Mouse (Mus musculus) gastrocnemius, adult 18-20 months (tissue): ENCODE measurements around the gene Hpse. TPM values are rescaled to one million over a fixed set of nuclear protein-coding genes. Genes with fewer than 3 reads are reported as not detected.

Source experiments
- DNase-seq: peaks from one replicate; pipeline ENCODE4 v3.0.0; 2021; ENCODE audit warnings: low spot score
- total RNA-seq, 2 experiments: library from RNA; stranded (reverse); gene quantifications; 2 replicates each; pipeline ENCODE4 v1.2.3; 2021

Hpse gene
- total RNA-seq, 2 experiments from 2014 or later = 0.39 to 0.57 TPM

DNA sequence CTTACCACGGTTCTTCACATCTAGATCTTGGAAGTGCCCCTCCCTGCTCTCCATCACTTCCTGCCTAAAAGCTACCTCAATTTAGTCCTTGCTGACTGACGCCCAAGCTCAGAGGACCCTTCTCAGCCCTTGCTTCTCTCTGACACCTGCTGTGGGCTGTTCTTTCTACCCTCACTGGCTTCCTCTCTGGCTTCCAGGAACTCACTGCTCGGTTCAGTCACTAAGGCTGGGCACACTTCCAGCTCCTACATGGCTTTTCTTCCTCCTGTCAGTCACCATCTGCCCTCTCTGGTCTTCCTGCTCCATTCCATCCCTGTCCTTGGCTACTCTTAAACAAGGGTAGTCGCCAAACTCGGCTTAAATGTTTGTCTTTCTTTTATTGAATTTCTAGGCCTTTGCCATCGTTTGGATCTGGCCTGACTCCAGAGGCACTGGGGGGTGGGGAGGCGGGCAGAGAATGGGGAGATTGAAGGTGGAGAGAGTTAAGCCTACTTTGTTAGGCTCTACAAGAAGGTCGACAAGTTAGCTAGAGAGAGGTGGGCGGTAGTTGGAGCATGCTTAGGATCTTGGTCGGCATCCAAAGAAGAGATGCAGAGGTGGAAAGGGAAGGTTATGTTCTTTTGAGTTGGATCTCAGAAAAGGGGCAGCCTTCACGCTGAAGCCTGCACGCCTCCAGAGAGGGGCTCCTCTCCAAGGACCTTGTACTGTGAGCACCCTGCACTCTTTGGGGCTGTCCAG, 76.1 kb downstream of the Hpse start:
- DNase-seq = no peak

DNA sequence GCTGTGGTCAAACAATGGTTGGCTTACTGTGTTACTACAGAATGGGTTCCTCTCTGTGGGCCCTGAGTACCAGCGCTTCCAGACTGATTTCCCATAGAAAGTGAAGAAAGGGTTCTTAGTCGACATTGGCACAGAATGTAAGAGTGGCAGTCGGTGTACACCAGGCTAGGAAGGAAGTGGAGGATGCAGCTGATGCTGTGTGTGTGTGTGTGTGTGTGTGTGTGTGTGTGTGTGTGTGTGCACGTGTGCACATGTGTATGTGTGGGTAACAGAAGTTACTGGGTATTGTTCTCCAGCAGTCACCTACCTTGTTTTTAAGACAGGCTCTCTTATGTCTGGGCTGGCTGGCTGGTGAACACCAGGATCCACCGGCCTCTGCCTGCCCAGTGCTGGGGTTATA, 77.2 kb downstream of the Hpse start:
- DNase-seq = no peak

DNA sequence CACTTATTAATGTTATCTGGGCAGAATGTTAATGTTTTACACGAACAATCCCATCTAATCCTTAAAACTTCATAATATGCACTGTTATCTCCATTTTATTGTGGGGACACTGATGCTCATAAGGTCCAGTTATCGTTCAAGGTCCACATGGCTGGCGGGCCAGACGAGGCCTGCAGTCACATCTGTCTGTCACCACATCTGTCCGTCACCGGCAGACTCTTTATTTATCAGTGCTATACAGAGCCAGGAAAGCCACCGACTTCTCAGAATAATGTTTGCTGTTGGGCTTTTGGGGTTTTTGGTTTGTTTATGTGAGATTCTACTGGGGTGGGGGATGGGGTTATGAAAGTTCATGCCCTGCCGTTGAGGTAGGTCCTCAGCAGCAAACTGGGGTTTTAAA, 81.0 kb downstream of the Hpse start:
- no peak for DNase-seq

DNA sequence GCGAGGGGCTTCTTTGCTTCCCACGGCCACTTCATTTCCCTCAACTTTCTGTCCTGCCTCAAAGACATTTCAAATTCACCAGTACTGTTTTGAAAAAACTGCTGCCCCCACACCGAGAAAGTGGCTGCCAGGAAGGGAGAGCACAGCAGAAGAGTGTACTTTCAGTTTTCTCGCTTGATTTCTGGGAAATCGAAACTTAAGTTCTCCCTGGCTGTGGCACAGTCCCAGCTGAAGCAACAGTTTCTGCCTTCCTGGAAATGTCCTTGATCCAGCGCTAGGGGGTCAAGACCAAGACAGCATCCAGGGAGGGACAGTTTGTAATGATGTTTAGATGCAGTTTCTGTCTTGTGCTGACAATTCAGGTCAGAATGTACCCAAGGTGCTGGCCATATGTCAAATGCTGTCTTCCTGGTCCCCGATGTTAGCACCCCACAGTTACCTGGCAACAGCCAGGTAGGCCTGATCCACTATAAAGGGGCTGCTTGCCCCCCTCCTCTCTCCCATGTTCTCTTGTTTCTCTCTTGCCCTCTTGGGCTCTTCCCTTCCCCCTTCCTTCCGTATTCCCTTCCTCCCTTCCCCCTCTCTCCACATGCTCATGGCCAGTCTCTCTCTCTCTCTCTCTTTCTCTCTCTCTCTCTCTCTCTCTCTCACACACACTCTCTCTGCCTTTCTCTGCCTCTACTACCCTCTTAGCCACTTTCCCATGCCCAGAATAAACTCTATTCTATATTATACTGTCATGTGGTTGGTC, 82.5 kb downstream of the Hpse start:
- peak; percentile 42 for DNase-seq

DNA sequence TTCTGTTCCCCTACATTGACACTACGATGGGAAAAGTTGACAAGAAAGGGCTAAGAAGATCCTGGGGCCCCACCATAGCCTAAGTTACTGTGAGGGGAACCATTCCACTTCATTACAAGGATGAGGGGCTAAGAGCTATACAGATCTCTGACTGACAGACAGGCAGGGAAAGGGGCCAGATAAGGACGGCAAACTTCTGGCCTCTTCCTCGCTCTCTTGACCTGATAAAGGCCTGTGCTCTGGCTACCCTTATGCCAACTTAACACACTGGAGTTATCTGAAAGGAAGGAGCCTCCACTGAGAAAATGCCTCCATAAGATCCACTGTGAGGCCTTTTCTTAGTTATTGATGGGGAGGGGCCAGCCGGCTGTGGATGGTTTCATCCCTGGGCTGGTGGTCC, 83.6 kb downstream of the Hpse start:
- no peak for DNase-seq

DNA sequence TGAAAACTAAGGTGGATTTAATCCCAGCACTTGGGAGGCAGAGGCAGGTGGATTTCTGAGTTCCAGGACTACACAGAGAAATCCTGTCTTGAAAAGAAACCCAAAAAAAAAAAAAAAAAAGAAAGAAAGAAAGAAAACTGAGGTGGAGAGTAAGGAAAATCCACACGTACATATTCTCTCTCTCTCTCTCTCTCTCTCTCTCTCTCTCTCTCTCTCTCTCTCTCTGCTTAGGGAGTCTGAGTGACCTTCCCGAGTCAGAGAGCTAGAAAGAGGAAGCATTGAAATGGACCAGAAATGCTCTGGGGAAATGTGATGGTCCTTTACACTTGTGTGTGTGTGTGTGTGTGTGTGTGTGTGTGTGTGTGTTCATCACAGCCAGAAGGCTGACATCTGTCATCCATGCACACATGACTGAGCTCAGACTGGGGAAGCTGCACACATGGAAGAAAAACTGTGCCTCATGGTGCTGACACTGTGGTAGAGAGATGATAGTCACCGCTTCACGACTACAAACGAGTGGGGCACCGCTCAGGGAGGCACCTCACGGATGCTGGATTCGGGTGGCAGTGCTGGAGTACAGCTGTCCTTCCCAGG, 84.5 kb downstream of the Hpse start:
- DNase-seq = no peak

DNA sequence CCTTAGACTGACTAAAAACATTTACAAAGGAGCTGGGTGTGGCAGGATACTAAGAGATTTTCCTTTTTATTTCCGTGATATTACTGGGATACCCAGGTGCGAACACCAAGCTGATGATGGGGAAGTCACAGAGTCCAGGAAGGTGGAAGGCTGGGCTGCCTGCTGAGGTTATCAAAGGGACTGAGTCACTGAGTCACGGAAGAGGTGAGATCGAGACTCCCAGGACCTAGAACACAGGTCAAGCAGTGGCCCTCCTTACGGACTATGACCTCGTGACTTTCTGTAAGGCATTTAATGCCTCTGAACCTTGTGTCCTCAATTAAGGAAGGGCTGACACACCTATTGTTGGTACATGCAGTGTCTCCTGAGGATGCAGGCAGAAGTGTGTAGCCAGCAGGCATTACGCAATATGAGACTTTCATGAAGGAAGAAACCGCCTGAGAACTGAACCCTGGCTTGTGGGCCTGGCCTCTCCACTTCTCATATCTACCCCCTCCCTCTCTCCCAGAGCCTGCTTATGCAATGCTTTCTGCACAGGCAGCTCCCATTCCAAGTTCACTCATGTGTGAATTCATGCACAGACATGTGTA, 86.9 kb downstream of the Hpse start:
- peak; percentile 71 for DNase-seq

Other genes with a start within 250 kb of the Hpse start
- gene Lin54, start 219.1 kb downstream of the Hpse start, total RNA-seq = 1 to 10 TPM; 4.5 to 6.3 TPM
- gene Cops4, start 201.4 kb downstream of the Hpse start, total RNA-seq = 100 to 1,000 TPM; 110 to 112 TPM
- under 1 TPM in 1 of 2 experiments, not detected in 1; 0.80 TPM for gene Plac8, start 147.5 kb downstream of the Hpse start, total RNA-seq
- gene Coq2, start 44.6 kb downstream of the Hpse start, total RNA-seq = 10 to 100 TPM; 73.6 to 77.4 TPM
- gene Helq, start 78.9 kb upstream of the Hpse start, total RNA-seq = 1 to 10 TPM; 3.5 to 4.5 TPM
- 10 to 100 TPM; 69.9 to 71.4 TPM for gene Mrps18c, start 78.9 kb upstream of the Hpse start, total RNA-seq
- 1 to 10 TPM; 4.1 to 4.9 TPM for gene Abraxas1, start 101.2 kb upstream of the Hpse start, total RNA-seq
- 10 to 100 TPM in 1 of 2 experiments, 1 to 10 TPM in 1; 4.8 to 10.3 TPM for gene Gpat3, start 126.0 kb upstream of the Hpse start, total RNA-seq